Mouse (Mus musculus): ENCODE measurements around the gene Cbx4.

DNA sequence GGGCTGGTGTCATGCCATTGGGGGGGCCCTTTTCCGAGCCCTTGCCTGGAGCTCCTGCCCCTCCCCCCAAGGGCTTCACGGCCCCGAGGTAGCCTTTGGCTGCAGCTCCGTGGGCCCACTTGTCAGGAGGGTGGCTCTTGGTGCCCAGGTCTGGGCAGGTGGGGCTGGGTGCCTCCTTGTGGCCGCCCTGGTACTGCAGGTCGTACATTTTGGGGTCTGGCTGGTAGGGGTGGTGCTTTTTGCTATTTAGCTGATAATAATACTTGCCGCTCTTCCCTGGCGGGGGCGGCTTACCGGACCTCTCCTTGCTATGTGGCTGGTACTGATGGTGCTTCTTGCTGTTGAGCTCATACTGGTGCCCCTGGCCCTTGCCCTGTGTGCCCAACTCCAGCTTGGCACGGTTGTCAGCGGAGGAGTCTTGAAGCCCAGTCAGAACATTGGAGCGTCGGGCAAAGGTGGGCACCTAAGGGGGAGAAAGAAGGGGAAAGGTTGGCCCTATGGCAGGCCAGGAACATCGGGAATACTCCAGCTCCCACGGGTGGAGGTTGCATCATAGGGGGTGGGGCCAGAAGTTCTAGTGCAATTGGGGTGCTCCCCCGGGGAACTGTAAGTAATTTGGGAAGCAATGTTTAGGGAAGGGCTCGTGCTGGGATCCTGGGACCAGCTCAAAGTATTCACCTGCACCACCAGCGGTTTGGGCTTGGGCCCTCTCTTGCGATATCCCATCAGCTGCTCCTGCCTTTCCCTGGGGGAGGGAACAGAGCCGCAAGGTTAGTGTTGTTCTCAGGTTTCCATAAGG lies 4.0 kb downstream of the Cbx4 start:
- TF ChIP-seq POLR2A (IDR thresholded peaks at IDR 0.05; ENCODE audit: low read depth, low read length): no peak
- TF ChIP-seq CTCF (IDR thresholded peaks at IDR 0.05; ENCODE audit: extremely low read depth, insufficient read depth, insufficient read length, insufficient replicate concordance): peak; percentile 61; the same call in 1 of the 2 replicates

Data from spleen, adult 2 months (tissue).